Mouse (Mus musculus): ENCODE results near the gene Ahdc1.

DNA sequence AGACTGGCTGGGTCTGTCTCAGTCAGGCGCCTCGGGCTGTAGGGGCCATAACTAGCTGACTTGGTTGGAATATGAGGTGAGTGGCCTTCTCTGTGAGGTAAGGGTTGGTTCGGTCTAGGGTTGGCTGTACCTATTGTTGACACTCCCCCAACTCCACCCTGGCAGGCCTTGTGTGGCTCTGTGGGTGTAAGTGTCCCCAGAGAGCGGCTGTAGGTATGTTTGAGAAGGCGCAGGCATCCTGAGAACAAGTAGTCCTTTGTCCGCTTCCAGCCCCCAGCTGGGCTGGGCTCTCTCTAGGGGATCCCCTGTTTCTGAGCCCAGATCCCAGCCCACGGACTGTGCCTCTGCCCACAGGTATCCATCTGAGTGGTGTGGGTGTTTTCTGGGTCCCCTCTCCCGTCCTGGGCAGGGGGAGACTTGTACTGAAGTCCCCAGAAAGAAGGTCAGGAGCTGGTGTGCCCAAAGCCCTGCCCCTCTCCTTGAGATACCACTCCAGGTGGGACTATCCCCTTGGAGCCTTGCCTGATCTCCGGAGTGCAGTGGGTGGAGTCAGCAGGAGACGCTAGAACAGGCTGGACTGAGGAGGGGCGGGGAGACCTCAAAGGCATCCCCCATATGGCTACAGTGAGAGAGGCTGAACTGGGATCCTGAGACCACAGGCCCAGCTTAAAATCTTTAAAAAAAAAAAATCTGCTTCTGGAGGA lies 34.9 kb downstream of the Ahdc1 start:
- TF ChIP-seq CTCF (IDR thresholded peaks at IDR 0.05; ENCODE audit: low read depth, low read length) (no peak), GATA1 (IDR thresholded peaks at IDR 0.05; ENCODE audit: borderline replicate concordance, low read length) (no peak), TAL1 (conservative IDR thresholded peaks at IDR 0.05; ENCODE audit: low read depth, low read length) (no peak)

All from G1E (cell line).